Mouse (Mus musculus) liver, embryonic 14.5 days (tissue): ENCODE measurements around the gene Abcb5.

Source experiments
- CTCF ChIP-seq: IDR thresholded peaks from 2 replicates; pipeline ENCODE4 v1.5.1; 2016; ENCODE audit warnings: antibody characterized with exemption, low read depth, control low read depth
- EP300 ChIP-seq: IDR thresholded peaks from 2 replicates; pipeline ENCODE4 v1.6.1; 2016; ENCODE audit warnings: antibody characterized with exemption, low read depth

- TF ChIP-seq CTCF: no peak
- TF ChIP-seq EP300: no peak
Observed at GRCm38 (mm10) chr12:118842671-118843411, 123.4 kb downstream of the Abcb5 start.
